Mouse (Mus musculus): Measurements from ENCODE around the gene Kcnip1.

- TF ChIP-seq CTCF (IDR thresholded peaks at IDR 0.05; ENCODE audit: low read depth) (no peak), EP300 (IDR thresholded peaks at IDR 0.05; ENCODE audit: low read depth) (no peak)
These were observed 36.7 kb upstream of the Kcnip1 start for GRCm38 (mm10) chr11:34029658-34030057.

Measured in liver, embryonic 14.5 days (tissue).